Mouse (Mus musculus): ENCODE results near the gene 4930470P17Rik.
"Not testable (repeated sequence)": the region's sequence is repeated elsewhere in the genome, so short reads cannot be mapped to it uniquely, and the experiment has no call there.

- TF ChIP-seq GATA1, TAL1 (IDR thresholded peaks at IDR 0.05; ENCODE audit: low read length): not testable (repeated sequence)
These were observed 22.5 kb upstream of the 4930470P17Rik start for GRCm38 (mm10) chr2:170624201-170624880.
